12 mouse cellular contexts compared by ENCODE assay signal in genomic region chr2:17524205-17524978, GRCm38 (mm10).
A peak's percentile ranks its signal among the peaks of the same experiment; 100 is the strongest.
DNase-seq lines count a peak whose midpoint lies in the region; ATAC-seq lines count a peak whose summit lies in the region.
"Had no signal": no experiment of that assay in that cellular context is flagged by ENCODE, and none has a peak within 500 bp of the region (broad histone marks: within the 10 kb centered on the region; RNA-seq: fewer than 3 reads in every experiment).

No protein-coding gene starts in this region.

- no peaks in the 10 kb centered on the region for H3K36me3 ChIP-seq in forebrain, embryonic 16.5 days (ENCODE audit: control insufficient read depth, insufficient read depth)
- no peaks in the 10 kb centered on the region for H3K36me3 ChIP-seq in forebrain, embryonic 15.5 days
- H3K36me3 ChIP-seq in midbrain, embryonic 14.5 days (ENCODE audit: control insufficient read depth, insufficient read depth, low read length) = no peaks in the 10 kb centered on the region
- H3K36me3 ChIP-seq in midbrain, embryonic 10.5 days = no peaks in the 10 kb centered on the region
- H3K36me3 ChIP-seq in heart, embryonic 14.5 days (ENCODE audit: control insufficient read depth, insufficient read depth, low read length) = no peaks in the 10 kb centered on the region
- H3K36me3 ChIP-seq in limb, embryonic 12.5 days = no peaks in the 10 kb centered on the region

- H3K4me2 ChIP-seq in forebrain, embryonic 16.5 days (ENCODE audit: low read length) = no peak overlapping the region
- H3K4me2 ChIP-seq in forebrain, embryonic 15.5 days (replicated peaks) = no peak overlapping the region
- no peak overlapping the region for H3K4me2 ChIP-seq in midbrain, embryonic 14.5 days (ENCODE audit: low read length)
- H3K4me2 ChIP-seq in heart, embryonic 14.5 days (ENCODE audit: low read length) = peak overlapping the region; percentile 32
- H3K4me2 ChIP-seq in limb, embryonic 12.5 days = no peak overlapping the region

- no peaks in the 10 kb centered on the region for H3K27me3 ChIP-seq in forebrain, embryonic 16.5 days (replicated peaks; ENCODE audit: control insufficient read depth, insufficient read depth, low read length)
- no peaks in the 10 kb centered on the region for H3K27me3 ChIP-seq in forebrain, embryonic 15.5 days
- no peaks in the 10 kb centered on the region for H3K27me3 ChIP-seq in midbrain, embryonic 14.5 days (ENCODE audit: control insufficient read depth, insufficient read depth, low read length)
- H3K27me3 ChIP-seq in midbrain, embryonic 10.5 days (ENCODE audit: low read depth, poor library complexity, severe bottlenecking) = no peaks in the 10 kb centered on the region
- no peaks in the 10 kb centered on the region for H3K27me3 ChIP-seq in heart, embryonic 14.5 days (ENCODE audit: control insufficient read depth, insufficient read depth, low read length)
- H3K27me3 ChIP-seq in limb, embryonic 12.5 days = no peaks in the 10 kb centered on the region

- H3K4me3 ChIP-seq in forebrain, embryonic 16.5 days (replicated peaks; ENCODE audit: low read length) = no peak overlapping the region
- H3K4me3 ChIP-seq in forebrain, embryonic 15.5 days = no peak overlapping the region
- no peak overlapping the region for H3K4me3 ChIP-seq in midbrain, embryonic 14.5 days (replicated peaks; ENCODE audit: low read depth, low read length)
- no peak overlapping the region for H3K4me3 ChIP-seq in midbrain, embryonic 10.5 days
- no peak overlapping the region for H3K4me3 ChIP-seq in heart, embryonic 14.5 days (ENCODE audit: control insufficient read depth in 1 of 2, insufficient read depth in 1 of 2, low read depth in 1 of 2, low read length in 2 of 2)
- no peak overlapping the region for H3K4me3 ChIP-seq in limb, embryonic 12.5 days (replicated peaks)
- H3K4me3 ChIP-seq: layer of hippocampus, adult 2 months had no signal

- no peak overlapping the region for H3K9ac ChIP-seq in forebrain, embryonic 16.5 days (replicated peaks; ENCODE audit: low read depth, low read length)
- H3K9ac ChIP-seq in forebrain, embryonic 15.5 days (replicated peaks) = no peak overlapping the region
- H3K9ac ChIP-seq in midbrain, embryonic 14.5 days (replicated peaks; ENCODE audit: low read length) = no peak overlapping the region
- H3K9ac ChIP-seq in heart, embryonic 14.5 days (ENCODE audit: low read length) = no peak overlapping the region; the same call in 1 of the 2 replicates
- no peak overlapping the region for H3K9ac ChIP-seq in limb, embryonic 12.5 days (replicated peaks)

- no peak overlapping the region for H3K27ac ChIP-seq in forebrain, embryonic 16.5 days (ENCODE audit: low read length)
- H3K27ac ChIP-seq in forebrain, embryonic 15.5 days (replicated peaks) = no peak overlapping the region
- H3K27ac ChIP-seq in midbrain, embryonic 14.5 days (replicated peaks; ENCODE audit: low read depth, low read length) = no peak overlapping the region
- no peak overlapping the region for H3K27ac ChIP-seq in midbrain, embryonic 10.5 days (replicated peaks)
- H3K27ac ChIP-seq in heart, embryonic 14.5 days (replicated peaks in 1 of 2; ENCODE audit: control insufficient read depth in 1 of 2, insufficient read depth in 1 of 2, low read depth in 2 of 2, low read length in 2 of 2) = peak overlapping the region; percentile 55 to 69
- no peak overlapping the region for H3K27ac ChIP-seq in limb, embryonic 12.5 days
- H3K27ac ChIP-seq: layer of hippocampus, adult 2 months had no signal

- 39% methylated on average over 10 of the region's 10 CpGs for WGBS in forebrain, embryonic 16.5 days
- 42% methylated on average over 10 of the region's 10 CpGs for WGBS in forebrain, embryonic 15.5 days
- 35% methylated on average over 10 of the region's 10 CpGs for WGBS in midbrain, embryonic 14.5 days
- WGBS in midbrain, embryonic 10.5 days = 53% methylated on average over 10 of the region's 10 CpGs
- 40% methylated on average over 10 of the region's 10 CpGs for whole genome bisulfite sequencing in heart, embryonic 14.5 days
- 16% methylated on average over 10 of the region's 10 CpGs for WGBS in limb, embryonic 12.5 days

- peaks cover 10% of the 10 kb centered on the region for H3K4me1 ChIP-seq in forebrain, embryonic 16.5 days (replicated peaks; ENCODE audit: control insufficient read depth, insufficient read depth, low read length)
- H3K4me1 ChIP-seq in forebrain, embryonic 15.5 days = peaks cover 12% of the 10 kb centered on the region
- H3K4me1 ChIP-seq in midbrain, embryonic 14.5 days (ENCODE audit: control insufficient read depth, insufficient read depth, low read length) = peaks cover 26% of the 10 kb centered on the region
- H3K4me1 ChIP-seq in midbrain, embryonic 10.5 days = peaks cover 17% of the 10 kb centered on the region
- peaks cover 6 to 19% of the 10 kb centered on the region in 2 experiments for H3K4me1 ChIP-seq in heart, embryonic 14.5 days (ENCODE audit: control insufficient read depth in 2 of 2, insufficient read depth in 2 of 2, low read length in 2 of 2)
- H3K4me1 ChIP-seq in limb, embryonic 12.5 days (replicated peaks) = peaks cover 28% of the 10 kb centered on the region

- peak; percentile 25 for DNase-seq in midbrain, embryonic 14.5 days
- DNase-seq in midbrain, embryonic 10.5 days (ENCODE audit: low spot score) = no peak
- DNase-seq in lung, postnatal 36 days = no peak
- DNase-seq in layer of hippocampus, postnatal 14 days (ENCODE audit: low spot score in 2 of 2) = no peak
- DNase-seq: cerebellum, adult 11 months; lung, adult 18-20 months; thymus, postnatal 4 days had no signal

- peak; percentile 52 for ATAC-seq in forebrain, embryonic 16.5 days
- no peak for ATAC-seq in forebrain, embryonic 15.5 days (replicated peaks)
- no peak; the same call in 1 of the 2 replicates for ATAC-seq in midbrain, embryonic 14.5 days (ENCODE audit: low FRiP score, low TSS enrichment)
- no peak; the same call in 1 of the 2 replicates for ATAC-seq in heart, embryonic 14.5 days (ENCODE audit: insufficient number of reproducible peaks, insufficient read depth, low FRiP score, low read depth)
- peak; percentile 67; the same call in 1 of the 2 replicates for ATAC-seq in limb, embryonic 12.5 days (ENCODE audit: insufficient number of reproducible peaks, insufficient read depth, low FRiP score, low TSS enrichment, low read depth)

- no peaks in the 10 kb centered on the region for H3K9me3 ChIP-seq in forebrain, embryonic 16.5 days (ENCODE audit: control insufficient read depth, low read length)
- no peaks in the 10 kb centered on the region for H3K9me3 ChIP-seq in forebrain, embryonic 15.5 days
- no peaks in the 10 kb centered on the region for H3K9me3 ChIP-seq in midbrain, embryonic 14.5 days (ENCODE audit: control insufficient read depth, low read length)
- no peaks in the 10 kb centered on the region for H3K9me3 ChIP-seq in midbrain, embryonic 10.5 days (replicated peaks)
- no peaks in the 10 kb centered on the region for H3K9me3 ChIP-seq in heart, embryonic 14.5 days (ENCODE audit: control insufficient read depth, low read length)
- no peaks in the 10 kb centered on the region for H3K9me3 ChIP-seq in limb, embryonic 12.5 days

Comparison
In these comparisons a context has a peak if more than half of its experiments do, and no peak if none do; other contexts are left out.
1. ATAC-seq: peak in forebrain, embryonic 16.5 days (single experiment) and limb, embryonic 12.5 days (single experiment); none in forebrain, embryonic 15.5 days (single experiment), midbrain, embryonic 14.5 days (single experiment) and heart, embryonic 14.5 days (single experiment).
2. H3K27ac ChIP-seq: peak in heart, embryonic 14.5 days (2 of 2); none in forebrain, embryonic 16.5 days (single experiment), forebrain, embryonic 15.5 days (single experiment), midbrain, embryonic 14.5 days (single experiment), midbrain, embryonic 10.5 days (single experiment) and limb, embryonic 12.5 days (single experiment).